Mouse (Mus musculus): ENCODE data around the gene Wif1. TPM values are rescaled to one million over a fixed set of nuclear protein-coding genes. Genes with fewer than 3 reads are reported as not detected.

Gene Wif1
- total RNA-seq, 2 experiments from 2014 or later: 0.93 to 1.1 TPM

GRCm38 (mm10) chr10:121068003-121068402 is 34.2 kb downstream of the Wif1 start:
- DNase-seq (ENCODE audit: low spot score in 2 of 2): no peak

- DNase-seq (ENCODE audit: low spot score in 2 of 2): no peak
Measured at GRCm38 (mm10) chr10:121070742-121071141, 37.0 kb downstream of the Wif1 start.

GRCm38 (mm10) chr10:121080500-121080899 is 46.7 kb downstream of the Wif1 start:
- DNase-seq (ENCODE audit: low spot score in 2 of 2): no peak

GRCm38 (mm10) chr10:121082881-121083280 is 49.1 kb downstream of the Wif1 start:
- no peak for DNase-seq (ENCODE audit: low spot score in 2 of 2)

GRCm38 (mm10) chr10:121083512-121083911 is 49.8 kb downstream of the Wif1 start:
- DNase-seq (ENCODE audit: low spot score in 2 of 2): no peak

GRCm38 (mm10) chr10:121088679-121089078 is 54.9 kb downstream of the Wif1 start:
- no peak for DNase-seq (ENCODE audit: low spot score in 2 of 2)

- DNase-seq (ENCODE audit: low spot score in 2 of 2): no peak
Measured at GRCm38 (mm10) chr10:121089312-121089711, 55.6 kb downstream of the Wif1 start.

- no peak for DNase-seq (ENCODE audit: low spot score in 2 of 2)
Measured at GRCm38 (mm10) chr10:121090006-121090405, 56.2 kb downstream of the Wif1 start.

- DNase-seq (ENCODE audit: low spot score in 2 of 2): no peak
Measured at GRCm38 (mm10) chr10:121095948-121096347, 62.2 kb downstream of the Wif1 start.

- DNase-seq (ENCODE audit: low spot score in 2 of 2): peak in 1 of 2 experiments; percentile 18
Measured at GRCm38 (mm10) chr10:121098263-121098662, 64.5 kb downstream of the Wif1 start.

- no peak for DNase-seq (ENCODE audit: low spot score in 2 of 2)
Measured at GRCm38 (mm10) chr10:121099658-121100057, 65.9 kb downstream of the Wif1 start.

- no peak for DNase-seq (ENCODE audit: low spot score in 2 of 2)
Measured at GRCm38 (mm10) chr10:121116115-121116514, 82.4 kb downstream of the Wif1 start.

- no peak for DNase-seq (ENCODE audit: low spot score in 2 of 2)
Measured at GRCm38 (mm10) chr10:121116636-121117035, 82.9 kb downstream of the Wif1 start.

GRCm38 (mm10) chr10:121120751-121121150 is 87.0 kb downstream of the Wif1 start:
- no peak for DNase-seq (ENCODE audit: low spot score in 2 of 2)

GRCm38 (mm10) chr10:121124481-121124880 is 90.7 kb downstream of the Wif1 start:
- no peak for DNase-seq (ENCODE audit: low spot score in 2 of 2)

GRCm38 (mm10) chr10:121129000-121129925 is 95.5 kb downstream of the Wif1 start:
- peak in 1 of 2 experiments; percentile 42 for DNase-seq (ENCODE audit: low spot score in 2 of 2)

Other genes with a start within 250 kb of the Wif1 start
- gene Msrb3, start 134.9 kb upstream of the Wif1 start, total RNA-seq (2021): 1 to 10 TPM; 4.6 to 5.9 TPM
- gene Lemd3, start 54.6 kb upstream of the Wif1 start, total RNA-seq (2021): 10 to 100 TPM; 31.7 to 33.6 TPM